8 mouse cellular contexts compared by ENCODE assay signal in genomic region chr11:120597240-120598235, GRCm38 (mm10). TPM values are rescaled to one million over a fixed set of nuclear protein-coding genes. Genes with fewer than 3 reads are reported as not detected.
DNase-seq lines count a peak whose midpoint lies in the region; ATAC-seq and TF ChIP-seq lines count a peak whose summit lies in the region.

No protein-coding gene starts in this region.

- H3ac ChIP-seq in myocyte (ENCODE audit: control insufficient read depth, insufficient read length): peak overlapping the region; percentile 83

- peak overlapping the region; percentile 100 for H3K4me3 ChIP-seq in forebrain, embryonic 13.5 days
- peak overlapping the region; percentile 57 for H3K4me3 ChIP-seq in myocyte

- H3K27me3 ChIP-seq in forebrain, embryonic 13.5 days: no peaks in the 10 kb centered on the region
- no peaks in the 10 kb centered on the region for H3K27me3 ChIP-seq in myocyte (ENCODE audit: control insufficient read depth, insufficient read depth, insufficient read length)

- H3K79me2 ChIP-seq in myocyte (ENCODE audit: control insufficient read depth, insufficient read depth): peaks cover 71% of the 10 kb centered on the region

- H3K36me3 ChIP-seq in forebrain, embryonic 13.5 days (ENCODE audit: poor library complexity, severe bottlenecking): peaks cover 63% of the 10 kb centered on the region
- peaks cover 52% of the 10 kb centered on the region for H3K36me3 ChIP-seq in myocyte (ENCODE audit: control insufficient read depth, insufficient read depth)

- H3K27ac ChIP-seq in forebrain, embryonic 13.5 days: peak overlapping the region; percentile 87

- 5% methylated on average over 78 of the region's 99 CpGs for WGBS in forebrain, embryonic 13.5 days

- H3K9me3 ChIP-seq in forebrain, embryonic 13.5 days (replicated peaks): no peaks in the 10 kb centered on the region

- no peak for TF ChIP-seq POLR2A in myocyte (IDR thresholded peaks at IDR 0.05; ENCODE audit: insufficient read length, low read depth)

- H3K9ac ChIP-seq in forebrain, embryonic 13.5 days: peak overlapping the region; percentile 99

- H3K4me2 ChIP-seq in forebrain, embryonic 13.5 days: peak overlapping the region; percentile 97
- peak overlapping the region; percentile 96 for H3K4me2 ChIP-seq in myocyte (ENCODE audit: low read depth)

- H3K4me1 ChIP-seq in forebrain, embryonic 13.5 days: peaks cover 33% of the 10 kb centered on the region

- DNase-seq in kidney, adult 11 months: peak; percentile 31
- no peak for DNase-seq in kidney, adult 9 months
- DNase-seq in MN1 (ENCODE audit: low spot score): peak; percentile 53
- peak; percentile 49 for DNase-seq in kidney, postnatal 14 days
- no peak for DNase-seq in layer of hippocampus, adult 9-10 months (ENCODE audit: low spot score)
- no peak for DNase-seq in adrenal gland, adult 2 months

- peak; percentile 65 for ATAC-seq in forebrain, embryonic 13.5 days

TF ChIP-seq in myocyte, 11 proteins besides CTCF, POLR2A, EP300 and RAD21:
- TF ChIP-seq USF1 (IDR thresholded peaks at IDR 0.05; ENCODE audit: low read depth): no peak
- peak in 1 of 3 experiments; percentile 1 for TF ChIP-seq MYOD1 (IDR thresholded peaks at IDR 0.05; ENCODE audit: control insufficient read depth in 1 of 3, insufficient read length in 2 of 3, low read depth in 2 of 3)

RNA-seq across cellular contexts. Expression of gene Alyref, which starts 0.6 kb away (rescaled TPM):
- polyA plus RNA-seq in forebrain, embryonic 13.5 days (2015; fragmentation: Nextera tagmentation; extraction: Ambion mirVana): 420 and 488 TPM in 2 replicates
- 113 TPM for polyA plus RNA-seq in myocyte (2012; fragmentation: generic; extraction: Trizol)
- 10 to 100 TPM; 85.5 to 97.9 TPM for total RNA-seq in adrenal gland, adult 2 months (2021)
- polyA plus RNA-seq in adrenal gland, adult 2 months (2012; rRNA removed): 10.3 and 12.6 TPM in 2 replicates

RNA-seq across cellular contexts. Expression of gene Anapc11, which starts 0.7 kb away (rescaled TPM):
- polyA plus RNA-seq in forebrain, embryonic 13.5 days (2015; fragmentation: Nextera tagmentation; extraction: Ambion mirVana): 204 and 211 TPM in 2 replicates
- 184 TPM for polyA plus RNA-seq in myocyte (2012; fragmentation: generic; extraction: Trizol)
- total RNA-seq in adrenal gland, adult 2 months (2021): 10 to 100 TPM; 82.8 to 85.9 TPM
- 183 and 187 TPM in 2 replicates for polyA plus RNA-seq in adrenal gland, adult 2 months (2012; rRNA removed)

RNA-seq across cellular contexts. Expression of gene Npb, which starts 10.7 kb away (rescaled TPM):
- 0.50 TPM in 1 of 2 replicates, not detected in the other for polyA plus RNA-seq in forebrain, embryonic 13.5 days (2015; fragmentation: Nextera tagmentation; extraction: Ambion mirVana)
- polyA plus RNA-seq in myocyte (2012; fragmentation: generic; extraction: Trizol): 0.32 TPM
- under 1 TPM; 0.61 to 0.62 TPM for total RNA-seq in adrenal gland, adult 2 months (2021)
- 1.6 and 2.3 TPM in 2 replicates for polyA plus RNA-seq in adrenal gland, adult 2 months (2012; rRNA removed)

RNA-seq across cellular contexts. Expression of gene Arhgdia, which starts 16.1 kb away (rescaled TPM):
- 462 and 508 TPM in 2 replicates for polyA plus RNA-seq in forebrain, embryonic 13.5 days (2015; fragmentation: Nextera tagmentation; extraction: Ambion mirVana)
- polyA plus RNA-seq in myocyte (2012; fragmentation: generic; extraction: Trizol): 837 TPM
- 100 to 1,000 TPM; 355 to 386 TPM for total RNA-seq in adrenal gland, adult 2 months (2021)
- polyA plus RNA-seq in adrenal gland, adult 2 months (2012; rRNA removed): 712 and 786 TPM in 2 replicates

RNA-seq across cellular contexts. Expression of gene Pcyt2, which starts 20.2 kb away (rescaled TPM):
- polyA plus RNA-seq in forebrain, embryonic 13.5 days (2015; fragmentation: Nextera tagmentation; extraction: Ambion mirVana): 140 and 159 TPM in 2 replicates
- 117 TPM for polyA plus RNA-seq in myocyte (2012; fragmentation: generic; extraction: Trizol)
- 100 to 1,000 TPM; 201 to 344 TPM for total RNA-seq in adrenal gland, adult 2 months (2021)
- 460 and 610 TPM in 2 replicates for polyA plus RNA-seq in adrenal gland, adult 2 months (2012; rRNA removed)

Comparison
In these comparisons a context has a peak if more than half of its experiments do, and no peak if none do; other contexts are left out.
1. DNase-seq: peak in kidney, adult 11 months (single experiment), MN1 (single experiment) and kidney, postnatal 14 days (single experiment); none in kidney, adult 9 months (single experiment), layer of hippocampus, adult 9-10 months (single experiment) and adrenal gland, adult 2 months (single experiment).